Mouse (Mus musculus) mesoderm, embryonic 11.5 days (tissue): ENCODE measurements at regions not wholly inside any gene's neighbourhood (a gene's known extent, or its start where the extent isn't known, plus 50 kb on each side); places are given as distances from the start of the nearest gene placed in this dataset.

Experiments
- DNase-seq: peaks from one replicate; pipeline ENCODE4 v3.0.0-alpha.2; 2012; ENCODE audit warnings: low read depth, low spot score

- DNase-seq = no peak
Observed at GRCm38 (mm10) chr2:50835511-50836320, 313.2 kb downstream of the Rnd3 start.

- DNase-seq = no peak
Observed at GRCm38 (mm10) chr2:50833791-50834190, 315.1 kb downstream of the Rnd3 start.

- no peak for DNase-seq
Observed at GRCm38 (mm10) chr2:50832471-50832870, 316.4 kb downstream of the Rnd3 start.

GRCm38 (mm10) chr2:50830056-50830720, 318.7 kb downstream of the Rnd3 start:
- no peak for DNase-seq

- DNase-seq = no peak
Observed at GRCm38 (mm10) chr2:50827097-50827496, 321.8 kb downstream of the Rnd3 start.

GRCm38 (mm10) chr2:50826537-50826936, 322.4 kb downstream of the Rnd3 start:
- DNase-seq = no peak

GRCm38 (mm10) chr2:50825626-50826025, 323.3 kb downstream of the Rnd3 start:
- DNase-seq = no peak

GRCm38 (mm10) chr2:50824782-50825181, 324.1 kb downstream of the Rnd3 start:
- no peak for DNase-seq

GRCm38 (mm10) chr2:50822738-50823137, 326.2 kb downstream of the Rnd3 start:
- DNase-seq = no peak

GRCm38 (mm10) chr2:50819305-50819665, 329.6 kb downstream of the Rnd3 start:
- DNase-seq = no peak

- DNase-seq = no peak
Observed at GRCm38 (mm10) chr2:50818557-50819304, 330.2 kb downstream of the Rnd3 start.

- no peak for DNase-seq
Observed at GRCm38 (mm10) chr2:50816364-50816763, 332.5 kb downstream of the Rnd3 start.

- peak; percentile 64 for DNase-seq
Observed at GRCm38 (mm10) chr2:50815541-50815940, 333.4 kb downstream of the Rnd3 start.

GRCm38 (mm10) chr2:50813568-50814461, 335.1 kb downstream of the Rnd3 start:
- DNase-seq = no peak

- no peak for DNase-seq
Observed at GRCm38 (mm10) chr2:50812296-50812695, 336.6 kb downstream of the Rnd3 start.

GRCm38 (mm10) chr2:50810336-50811066, 338.4 kb downstream of the Rnd3 start:
- no peak for DNase-seq

- no peak for DNase-seq
Observed at GRCm38 (mm10) chr2:50809823-50810222, 339.1 kb downstream of the Rnd3 start.

- no peak for DNase-seq
Observed at GRCm38 (mm10) chr2:50807162-50807960, 341.6 kb downstream of the Rnd3 start.

GRCm38 (mm10) chr2:50805645-50806044, 343.3 kb downstream of the Rnd3 start:
- DNase-seq = no peak

GRCm38 (mm10) chr2:50796087-50796486, 352.8 kb downstream of the Rnd3 start:
- DNase-seq = no peak
